23 mouse cellular contexts compared by ENCODE assay signal in the genomic region with DNA sequence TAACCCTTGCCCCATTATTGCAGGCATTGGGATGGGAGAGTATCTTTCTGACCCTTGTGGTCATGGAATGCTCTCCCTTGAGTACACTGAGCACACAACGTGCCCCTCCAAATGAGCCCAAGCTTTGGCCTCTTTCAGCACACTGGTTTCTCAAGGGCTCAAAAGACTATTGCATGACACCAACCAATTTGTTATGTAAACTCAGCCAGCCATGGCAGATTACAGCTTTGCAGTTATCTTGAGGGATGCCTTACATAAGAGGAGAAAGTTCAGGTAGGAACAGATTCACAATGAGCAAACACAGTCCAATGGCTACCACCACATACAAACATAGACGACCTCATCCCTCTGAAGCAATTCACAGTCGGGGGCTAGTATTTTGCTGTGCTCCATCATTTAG. TPM values are rescaled to one million over a fixed set of nuclear protein-coding genes. Genes with fewer than 3 reads are reported as not detected.
A peak's percentile ranks its signal among the peaks of the same experiment; 100 is the strongest.
DNase-seq lines count a peak whose midpoint lies in the region; ATAC-seq and TF ChIP-seq lines count a peak whose summit lies in the region.
"Had no signal": no experiment of that assay in that cellular context is flagged by ENCODE, and none has a peak within 500 bp of the region (broad histone marks: within the 10 kb centered on the region; RNA-seq: fewer than 3 reads in every experiment).

No protein-coding gene starts in this region.

- H3K27me3 ChIP-seq in kidney, adult 2 months (replicated peaks; ENCODE audit: control insufficient read depth, insufficient read depth, low read length) = no peaks in the 10 kb centered on the region
- H3K27me3 ChIP-seq in kidney, embryonic 14.5 days (ENCODE audit: control insufficient read depth, insufficient read depth, low read length) = no peaks in the 10 kb centered on the region; the same call in 1 of the 2 replicates
- H3K27me3 ChIP-seq in liver, postnatal 0 days (ENCODE audit: insufficient read depth, low read length) = peaks cover 3% of the 10 kb centered on the region; the same call in 1 of the 2 replicates
- peaks cover 15% of the 10 kb centered on the region for H3K27me3 ChIP-seq in liver, embryonic 11.5 days (replicated peaks; ENCODE audit: control insufficient read depth, insufficient read depth, low read length)

- ATAC-seq in kidney, embryonic 14.5 days (ENCODE audit: low FRiP score, low TSS enrichment) = no peak
- peak; percentile 35; the same call in 1 of the 2 replicates for ATAC-seq in liver, postnatal 0 days
- no peak for ATAC-seq in liver, embryonic 11.5 days (replicated peaks; ENCODE audit: low FRiP score)
- ATAC-seq: CD4-positive, CD25-positive, alpha-beta regulatory T cell, adult 4 months; forebrain, embryonic 15.5 days; hindbrain, embryonic 16.5 days had no signal

- H3K4me2 ChIP-seq in kidney, embryonic 14.5 days (replicated peaks; ENCODE audit: low read depth, low read length) = no peak overlapping the region
- H3K4me2 ChIP-seq in liver, postnatal 0 days (ENCODE audit: low read depth, low read length) = no peak overlapping the region
- no peak overlapping the region for H3K4me2 ChIP-seq in liver, embryonic 11.5 days
- H3K4me2 ChIP-seq: embryonic facial prominence, embryonic 13.5 days; forebrain, embryonic 12.5 days; forebrain, embryonic 15.5 days; heart, embryonic 11.5 days; hindbrain, embryonic 13.5 days had no signal

- peak; percentile 58 for DNase-seq in kidney, adult 2 months
- peak; percentile 3 to 49 for DNase-seq in kidney, postnatal 36 days
- no peak for DNase-seq in kidney, postnatal 10 days
- DNase-seq in liver, postnatal 0 days = no peak
- DNase-seq in liver, embryonic 11.5 days (ENCODE audit: low spot score) = no peak
- DNase-seq: adrenal gland, adult 8-10 months; adrenal gland, postnatal 25 days; cerebellum, adult 11-12 months; cerebellum, adult 8-10 months; cerebellum, postnatal 10 days; cerebellum, postnatal 36 days; embryo, embryonic 11 days; gastrocnemius, postnatal 25 days had no signal

- peaks cover 3% of the 10 kb centered on the region; the same call in 1 of the 2 replicates for H3K4me1 ChIP-seq in kidney, adult 2 months (ENCODE audit: control insufficient read depth, insufficient read depth, low read length)
- H3K4me1 ChIP-seq in kidney, embryonic 14.5 days (ENCODE audit: control insufficient read depth, insufficient read depth, low read length) = no peaks in the 10 kb centered on the region
- no peaks in the 10 kb centered on the region for H3K4me1 ChIP-seq in liver, postnatal 0 days (ENCODE audit: insufficient read depth)
- no peaks in the 10 kb centered on the region for H3K4me1 ChIP-seq in liver, embryonic 11.5 days (replicated peaks; ENCODE audit: control insufficient read depth, insufficient read depth, low read length)
- H3K4me1 ChIP-seq: embryonic facial prominence, embryonic 10.5 days; embryonic facial prominence, embryonic 13.5 days; forebrain, embryonic 12.5 days; forebrain, embryonic 15.5 days; hindbrain, embryonic 13.5 days had no signal

- TF ChIP-seq CTCF in kidney, adult 2 months (conservative IDR thresholded peaks at IDR 0.05; ENCODE audit: insufficient read depth, insufficient read length, low read depth, low read length) = no peak
- TF ChIP-seq CTCF in liver, postnatal 0 days (IDR thresholded peaks at IDR 0.05; ENCODE audit: low read depth) = no peak

- no peak overlapping the region for H3K9ac ChIP-seq in kidney, embryonic 14.5 days (ENCODE audit: low read depth, low read length)
- H3K9ac ChIP-seq in liver, postnatal 0 days (replicated peaks) = no peak overlapping the region
- no peak overlapping the region for H3K9ac ChIP-seq in liver, embryonic 11.5 days (ENCODE audit: low read depth, low read length)
- H3K9ac ChIP-seq: embryonic facial prominence, embryonic 13.5 days; forebrain, embryonic 12.5 days; forebrain, embryonic 15.5 days; hindbrain, embryonic 13.5 days had no signal

- no peak for TF ChIP-seq POLR2A in kidney, adult 2 months (IDR thresholded peaks at IDR 0.05; ENCODE audit: low read depth, low read length)

- no peaks in the 10 kb centered on the region for H3K36me3 ChIP-seq in kidney, adult 2 months (ENCODE audit: control insufficient read depth, insufficient read depth, low read length)
- no peaks in the 10 kb centered on the region for H3K36me3 ChIP-seq in kidney, embryonic 14.5 days (ENCODE audit: control insufficient read depth, insufficient read depth, low read length)
- no peaks in the 10 kb centered on the region for H3K36me3 ChIP-seq in liver, postnatal 0 days (replicated peaks; ENCODE audit: insufficient read depth, low read length)
- H3K36me3 ChIP-seq in liver, embryonic 11.5 days (ENCODE audit: control insufficient read depth, insufficient read depth, low read length) = no peaks in the 10 kb centered on the region
- H3K36me3 ChIP-seq: embryonic facial prominence, embryonic 10.5 days; embryonic facial prominence, embryonic 13.5 days; forebrain, embryonic 12.5 days; forebrain, embryonic 15.5 days; hindbrain, embryonic 13.5 days had no signal

- no peaks in the 10 kb centered on the region for H3K9me3 ChIP-seq in kidney, embryonic 14.5 days (ENCODE audit: control insufficient read depth, low read length)
- no peaks in the 10 kb centered on the region for H3K9me3 ChIP-seq in liver, postnatal 0 days (ENCODE audit: low read length)
- no peaks in the 10 kb centered on the region for H3K9me3 ChIP-seq in liver, embryonic 11.5 days (ENCODE audit: control insufficient read depth, low read length)
- H3K9me3 ChIP-seq: embryonic facial prominence, embryonic 10.5 days; embryonic facial prominence, embryonic 13.5 days; forebrain, embryonic 12.5 days; forebrain, embryonic 15.5 days; hindbrain, embryonic 13.5 days had no signal

- TF ChIP-seq EP300 in liver, postnatal 0 days (IDR thresholded peaks at IDR 0.05; ENCODE audit: low read depth) = no peak

- H3K4me3 ChIP-seq in kidney, adult 2 months (ENCODE audit: insufficient read depth, low read depth, low read length) = no peak overlapping the region
- no peak overlapping the region for H3K4me3 ChIP-seq in kidney, embryonic 14.5 days (ENCODE audit: low read length)
- no peak overlapping the region for H3K4me3 ChIP-seq in liver, postnatal 0 days (ENCODE audit: low read depth, low read length)
- no peak overlapping the region for H3K4me3 ChIP-seq in liver, embryonic 11.5 days (ENCODE audit: low read depth, low read length)
- H3K4me3 ChIP-seq: embryonic facial prominence, embryonic 10.5 days; embryonic facial prominence, embryonic 13.5 days; erythroblast, embryonic 14.5 days; forebrain, embryonic 12.5 days; forebrain, embryonic 15.5 days; hindbrain, embryonic 13.5 days had no signal

- H3K27ac ChIP-seq in kidney, adult 2 months (ENCODE audit: insufficient read depth, low read depth, low read length) = no peak overlapping the region
- no peak overlapping the region for H3K27ac ChIP-seq in kidney, embryonic 14.5 days (ENCODE audit: low read depth, low read length)
- no peak overlapping the region for H3K27ac ChIP-seq in liver, postnatal 0 days (ENCODE audit: low read depth)
- H3K27ac ChIP-seq in liver, embryonic 11.5 days (ENCODE audit: low read depth, low read length) = no peak overlapping the region
- H3K27ac ChIP-seq: embryonic facial prominence, embryonic 10.5 days; embryonic facial prominence, embryonic 13.5 days; forebrain, embryonic 12.5 days; forebrain, embryonic 15.5 days; hindbrain, embryonic 13.5 days had no signal

- WGBS in kidney, adult 2 months = 56% methylated on average over 3 of the region's 3 CpGs
- 75% methylated on average over 3 of the region's 3 CpGs for WGBS in kidney, embryonic 14.5 days
- 49% methylated on average over 3 of the region's 3 CpGs for WGBS in liver, postnatal 0 days (ENCODE audit: insufficient replicate concordance)
- WGBS in liver, embryonic 11.5 days = 73% methylated on average over 3 of the region's 3 CpGs

RNA-seq across cellular contexts. Expression of a gene that starts 9.3 kb away (rescaled TPM):
- polyA plus RNA-seq in kidney, adult 2 months (2012; rRNA removed) = 36.2 and 51.6 TPM in 2 replicates
- polyA plus RNA-seq in kidney, embryonic 14.5 days (2014; fragmentation: Nextera tagmentation; extraction: Ambion mirVana) = 77.8 and 90.2 TPM in 2 replicates
- polyA plus RNA-seq in liver, postnatal 0 days (2015; fragmentation: Nextera tagmentation; extraction: Ambion mirVana) = 23.6 and 34.2 TPM in 2 replicates
- polyA plus RNA-seq in liver, embryonic 11.5 days (2014; fragmentation: Nextera tagmentation; extraction: Ambion mirVana) = 31.5 and 32.2 TPM in 2 replicates

Comparison
In these comparisons a context has a peak if more than half of its experiments do, and no peak if none do; other contexts are left out.
1. DNase-seq: peak in kidney, adult 2 months (single experiment) and kidney, postnatal 36 days (2 of 2); none in kidney, postnatal 10 days (single experiment), liver, postnatal 0 days (single experiment) and liver, embryonic 11.5 days (single experiment).